Comparison of ENCODE assay signal across 8 mouse cellular contexts in genomic region chr1:182089600-182090297, GRCm38 (mm10). TPM values are rescaled to one million over a fixed set of nuclear protein-coding genes. Genes with fewer than 3 reads are reported as not detected.
DNase-seq lines count a peak whose midpoint lies in the region; ATAC-seq and TF ChIP-seq lines count a peak whose summit lies in the region.

No protein-coding gene starts in this region.

- no peak for ATAC-seq in heart, embryonic 14.5 days (ENCODE audit: insufficient number of reproducible peaks, insufficient read depth, low FRiP score, low read depth)

- no peaks in the 10 kb centered on the region for H3K36me3 ChIP-seq in E14TG2a.4 (ENCODE audit: insufficient read depth, low read length)
- no peaks in the 10 kb centered on the region for H3K36me3 ChIP-seq in heart, embryonic 14.5 days (ENCODE audit: control insufficient read depth, insufficient read depth, low read length)
- no peaks in the 10 kb centered on the region for H3K36me3 ChIP-seq in midbrain, embryonic 10.5 days

- H3K9me3 ChIP-seq in E14TG2a.4 (ENCODE audit: low read length), result no peaks in the 10 kb centered on the region
- H3K9me3 ChIP-seq in heart, embryonic 14.5 days (ENCODE audit: control insufficient read depth, low read length), result no peaks in the 10 kb centered on the region
- H3K9me3 ChIP-seq in midbrain, embryonic 10.5 days (replicated peaks), result no peaks in the 10 kb centered on the region

- H3K27ac ChIP-seq in heart, embryonic 14.5 days (replicated peaks in 1 of 2; ENCODE audit: control insufficient read depth in 1 of 2, insufficient read depth in 1 of 2, low read depth in 2 of 2, low read length in 2 of 2), result peak overlapping the region; percentile 82 to 86
- peak overlapping the region; percentile 69 for H3K27ac ChIP-seq in midbrain, embryonic 10.5 days (replicated peaks)

- WGBS in heart, embryonic 14.5 days, result 14% methylated on average over 15 of the region's 15 CpGs
- WGBS in midbrain, embryonic 10.5 days, result 49% methylated on average over 15 of the region's 15 CpGs

- peaks cover 85% of the 10 kb centered on the region for H3K4me1 ChIP-seq in E14TG2a.4 (replicated peaks; ENCODE audit: low read depth, low read length)
- peaks cover 51 to 57% of the 10 kb centered on the region in 2 experiments for H3K4me1 ChIP-seq in heart, embryonic 14.5 days (ENCODE audit: control insufficient read depth in 2 of 2, insufficient read depth in 2 of 2, low read length in 2 of 2)
- peaks cover 47% of the 10 kb centered on the region for H3K4me1 ChIP-seq in midbrain, embryonic 10.5 days

- no peak for TF ChIP-seq CTCF in E14TG2a.4 (conservative IDR thresholded peaks at IDR 0.05; ENCODE audit: low read length)

- intact Hi-C loops in gastrocnemius, postnatal 36 days (cut with DNase I), result no loop called here

- H3K4me3 ChIP-seq in E14TG2a.4 (replicated peaks; ENCODE audit: low read length), result peak overlapping the region; percentile 35
- no peak overlapping the region for H3K4me3 ChIP-seq in heart, embryonic 14.5 days (ENCODE audit: control insufficient read depth in 1 of 2, insufficient read depth in 1 of 2, low read depth in 1 of 2, low read length in 2 of 2)
- no peak overlapping the region for H3K4me3 ChIP-seq in midbrain, embryonic 10.5 days

- peak; percentile 92 for DNase-seq in heart, adult 11 months
- DNase-seq in heart, adult 8-10 months (ENCODE audit: low spot score), result no peak
- DNase-seq in midbrain, embryonic 10.5 days (ENCODE audit: low spot score), result no peak
- DNase-seq in spleen, postnatal 4 days (ENCODE audit: low spot score in 2 of 2), result no peak
- DNase-seq in gastrocnemius, postnatal 36 days, result no peak
- no peak for DNase-seq in testis, postnatal 10 days (ENCODE audit: low spot score)

- no peak overlapping the region for H3K4me2 ChIP-seq in heart, embryonic 14.5 days (ENCODE audit: low read length)

- H3K9ac ChIP-seq in heart, embryonic 14.5 days (ENCODE audit: low read length), result peak overlapping the region; percentile 42

- 0 out of 2 replicates have a peak, but pooled peaks cover 4% of the 10 kb centered on the region for H3K27me3 ChIP-seq in E14TG2a.4 (ENCODE audit: insufficient read depth, low read length)
- no peaks in the 10 kb centered on the region for H3K27me3 ChIP-seq in heart, embryonic 14.5 days (ENCODE audit: control insufficient read depth, insufficient read depth, low read length)
- H3K27me3 ChIP-seq in midbrain, embryonic 10.5 days (ENCODE audit: low read depth, poor library complexity, severe bottlenecking), result no peaks in the 10 kb centered on the region

RNA-seq across cellular contexts. Expression of gene Srp9, which starts 34.8 kb away (rescaled TPM):
- total RNA-seq in heart, adult 8-10 months (2022), result 10 to 100 TPM; 42.7 to 54.0 (median 47.9) TPM
- 112 and 113 TPM in 2 replicates for polyA plus RNA-seq in heart, embryonic 14.5 days (2014; fragmentation: Nextera tagmentation; extraction: Ambion mirVana)
- polyA plus RNA-seq in midbrain, embryonic 10.5 days (2016; fragmentation: Nextera tagmentation; extraction: Ambion mirVana), result 156 and 165 TPM in 2 replicates
- total RNA-seq in gastrocnemius, postnatal 36 days (2021), result 10 to 100 TPM; 38.7 to 42.4 TPM
